Mouse (Mus musculus) layer of hippocampus, postnatal 10 days (tissue): ENCODE measurements around the gene Plekhg1. TPM values are rescaled to one million over a fixed set of nuclear protein-coding genes. Genes with fewer than 3 reads are reported as not detected.

Source experiments
- DNase-seq, 2 experiments: peaks; one replicate each; pipeline ENCODE4 v3.0.0; 2021; ENCODE audit warnings: low spot score in 2 of 2
- total RNA-seq, 2 experiments: library from RNA; stranded (reverse); gene quantifications; 2 replicates each; pipeline ENCODE4 v1.2.3; 2021

Gene Plekhg1
- total RNA-seq, 2 experiments from 2014 or later = 28.8 to 29.0 TPM

DNA sequence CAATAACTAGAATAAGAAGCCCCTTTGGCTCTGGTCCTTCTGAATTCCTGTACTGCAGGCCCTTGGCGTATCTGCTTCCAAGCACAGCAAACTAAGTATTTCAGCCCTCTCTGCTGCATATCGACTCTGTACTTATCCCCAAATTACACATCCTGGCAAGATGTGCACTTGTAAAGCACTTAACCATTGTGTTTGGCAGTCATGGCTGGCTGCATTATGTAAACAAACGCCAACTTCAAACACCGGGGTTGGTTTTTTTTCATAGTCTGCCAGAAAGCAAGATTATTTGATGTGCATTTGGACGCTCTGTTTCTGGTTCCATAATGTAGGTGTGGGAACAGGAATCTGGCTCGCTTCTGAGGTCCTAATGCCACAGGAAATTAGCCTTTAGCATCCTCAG is 83.7 kb downstream of the Plekhg1 start:
- no peak for DNase-seq

GRCm38 (mm10) chr10:3826043-3826442 is 85.9 kb downstream of the Plekhg1 start:
- no peak for DNase-seq

DNA sequence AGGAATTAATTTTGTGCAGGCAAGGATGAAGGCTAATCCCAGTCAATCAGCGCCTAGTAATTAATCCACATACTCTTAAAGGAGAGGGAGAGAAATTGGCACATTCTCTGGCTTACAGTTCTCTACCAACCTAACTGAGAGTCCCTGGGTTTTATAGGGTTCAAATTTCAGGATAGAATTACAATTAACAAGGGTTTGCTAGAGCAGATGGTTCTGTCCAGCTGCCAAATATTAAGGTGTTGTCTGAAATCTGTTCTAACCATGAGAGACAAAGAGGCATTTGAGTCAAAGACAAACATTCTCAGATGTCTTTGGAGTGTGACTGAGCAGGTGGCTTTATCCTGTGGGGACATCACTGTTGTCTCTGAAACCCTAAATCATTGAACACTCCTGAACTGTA is 87.2 kb downstream of the Plekhg1 start:
- DNase-seq = no peak

DNA sequence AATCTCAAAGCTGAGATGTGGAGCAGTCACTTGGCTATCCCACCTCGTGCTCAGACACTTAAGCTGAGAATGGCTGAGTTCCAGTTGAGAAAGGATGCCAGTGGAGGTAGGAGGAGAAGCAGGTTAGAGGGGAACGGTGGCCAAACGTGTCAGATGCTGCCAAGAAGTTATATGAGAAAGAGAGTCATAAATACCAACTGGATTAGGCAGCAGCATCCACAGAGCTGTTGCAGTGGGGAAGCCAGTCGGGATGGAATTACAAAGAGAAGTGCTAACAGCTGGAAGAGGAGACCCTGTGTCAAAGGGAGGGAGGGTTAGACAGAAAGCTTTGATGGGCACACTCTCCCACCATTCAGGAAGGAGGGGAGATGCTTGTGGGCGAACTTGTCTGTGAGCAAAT is 89.3 kb downstream of the Plekhg1 start:
- no peak for DNase-seq

DNA sequence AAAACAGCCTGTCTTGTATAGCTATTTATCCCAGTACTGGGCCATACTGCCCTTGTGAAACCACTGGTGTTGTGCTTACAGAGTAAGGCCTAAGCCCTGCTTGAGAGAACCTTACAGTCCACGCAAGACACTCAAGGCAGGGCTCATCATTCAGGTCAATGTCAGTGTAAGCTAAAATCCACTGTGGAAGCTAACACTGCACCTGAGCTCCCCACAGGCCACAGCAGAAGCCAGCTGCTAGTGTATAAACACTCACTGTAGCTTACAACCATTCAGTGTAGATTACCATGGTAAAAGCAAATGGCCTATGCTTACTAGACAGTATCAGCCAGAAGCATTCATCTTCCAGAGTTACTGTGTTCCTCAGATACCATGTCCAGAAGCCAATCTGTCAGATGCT is 90.5 kb downstream of the Plekhg1 start:
- no peak for DNase-seq

GRCm38 (mm10) chr10:3831597-3832351 is 91.6 kb downstream of the Plekhg1 start:
- no peak for DNase-seq

DNA sequence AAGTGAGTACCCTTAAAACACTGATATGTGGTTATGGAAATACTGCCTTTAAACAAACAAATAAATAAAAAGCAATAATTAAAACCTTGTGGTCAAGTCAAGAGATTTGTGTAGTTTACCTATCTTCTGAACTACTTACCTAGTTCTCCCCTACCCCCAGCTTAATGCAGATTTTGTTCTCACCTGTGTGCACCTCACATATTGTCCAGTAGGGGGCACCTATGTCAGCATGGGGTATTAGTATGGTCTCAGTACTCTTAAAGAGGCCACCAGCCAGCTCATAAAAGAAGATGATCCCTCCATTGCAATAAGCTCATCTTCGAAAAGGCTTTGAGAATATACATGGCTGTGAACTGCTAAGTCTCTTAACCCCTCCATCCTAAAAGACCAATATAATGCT is 93.9 kb downstream of the Plekhg1 start:
- no peak for DNase-seq

DNA sequence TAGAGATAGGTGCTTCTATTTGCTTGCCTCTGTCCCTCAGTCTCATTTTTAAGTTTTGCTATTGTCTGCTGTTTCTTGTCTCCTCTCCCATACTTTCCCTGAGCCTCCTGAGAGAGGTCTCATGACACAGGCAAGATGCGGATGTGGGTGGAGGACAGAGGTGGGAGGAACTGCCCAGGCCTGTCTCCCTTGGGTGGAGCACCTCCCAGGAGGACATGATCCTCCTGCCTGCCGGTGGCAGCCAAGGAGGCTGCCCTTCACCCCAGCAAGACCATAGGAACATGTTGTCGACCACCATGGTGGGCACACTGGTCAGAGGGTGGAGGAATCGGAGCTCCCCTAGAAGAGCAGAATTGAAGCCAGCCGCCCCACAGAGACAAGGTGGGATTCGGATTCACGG is 94.5 kb downstream of the Plekhg1 start:
- no peak for DNase-seq

GRCm38 (mm10) chr10:3835616-3836015 is 95.5 kb downstream of the Plekhg1 start:
- DNase-seq = no peak

GRCm38 (mm10) chr10:3839748-3840432 is 99.7 kb downstream of the Plekhg1 start:
- no peak for DNase-seq

DNA sequence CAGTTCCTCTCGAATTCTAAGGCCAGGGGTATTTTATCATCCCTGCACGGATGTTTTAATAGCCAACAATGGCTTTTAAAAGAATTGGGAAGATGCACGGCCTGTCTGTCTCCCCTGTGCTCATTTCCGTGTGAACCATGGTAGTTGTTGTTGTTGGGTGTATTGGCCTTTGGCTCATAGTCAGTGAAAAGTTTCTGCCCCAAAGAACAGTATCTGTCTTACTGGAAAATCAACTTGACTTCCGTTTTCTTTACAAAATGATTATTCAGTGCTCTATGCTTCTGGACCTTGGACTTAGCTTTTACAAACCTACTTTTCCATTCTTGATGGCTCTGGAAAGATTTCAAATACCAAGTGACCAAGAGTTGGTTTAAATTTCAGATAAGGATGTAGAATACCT is 104.3 kb downstream of the Plekhg1 start:
- no peak for DNase-seq

- no peak for DNase-seq
Observed at GRCm38 (mm10) chr10:3847021-3847420, 106.9 kb downstream of the Plekhg1 start.

DNA sequence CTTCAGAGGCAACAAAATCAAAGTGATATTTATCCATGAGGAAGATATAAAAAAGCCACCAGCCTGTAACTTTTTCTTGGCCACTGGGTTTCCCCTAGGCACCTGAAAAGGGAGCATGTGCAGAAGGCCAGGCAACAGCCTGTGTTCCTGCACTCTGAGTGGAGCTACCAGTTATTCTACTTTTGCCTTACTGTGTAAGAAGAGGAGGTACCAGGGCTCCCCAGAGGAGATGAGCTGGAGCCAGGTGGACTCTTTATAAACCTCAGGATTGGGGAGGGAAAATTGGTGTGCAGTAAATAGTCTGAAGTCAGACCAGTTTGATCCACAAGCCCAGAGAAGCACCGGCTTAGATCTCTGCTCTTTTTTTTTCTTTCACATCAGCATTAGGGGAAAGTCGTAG is 111.3 kb downstream of the Plekhg1 start:
- no peak for DNase-seq

GRCm38 (mm10) chr10:3852733-3853132 is 112.6 kb downstream of the Plekhg1 start:
- DNase-seq = no peak

DNA sequence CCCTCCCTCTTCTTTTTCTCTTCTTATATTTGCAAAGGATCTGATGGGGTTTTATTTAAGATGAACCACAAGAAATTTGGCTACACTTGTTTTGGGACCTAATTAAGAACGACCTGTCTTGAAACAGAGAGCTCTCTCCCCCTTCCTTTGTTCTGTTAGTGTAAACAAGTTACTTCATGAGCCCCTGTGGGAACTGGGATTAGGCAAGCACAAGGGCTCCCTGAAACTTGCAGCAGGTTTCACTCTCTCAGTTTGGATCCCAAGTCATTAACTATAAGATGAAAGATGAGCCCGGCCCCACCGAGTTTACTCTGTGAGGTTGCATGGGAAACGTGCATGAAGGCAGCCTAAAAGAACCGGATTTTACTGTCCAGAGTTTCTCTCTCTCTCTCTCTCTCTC is 117.7 kb downstream of the Plekhg1 start:
- DNase-seq = no peak

- no peak for DNase-seq
Observed at GRCm38 (mm10) chr10:3858437-3858836, 118.3 kb downstream of the Plekhg1 start.

DNA sequence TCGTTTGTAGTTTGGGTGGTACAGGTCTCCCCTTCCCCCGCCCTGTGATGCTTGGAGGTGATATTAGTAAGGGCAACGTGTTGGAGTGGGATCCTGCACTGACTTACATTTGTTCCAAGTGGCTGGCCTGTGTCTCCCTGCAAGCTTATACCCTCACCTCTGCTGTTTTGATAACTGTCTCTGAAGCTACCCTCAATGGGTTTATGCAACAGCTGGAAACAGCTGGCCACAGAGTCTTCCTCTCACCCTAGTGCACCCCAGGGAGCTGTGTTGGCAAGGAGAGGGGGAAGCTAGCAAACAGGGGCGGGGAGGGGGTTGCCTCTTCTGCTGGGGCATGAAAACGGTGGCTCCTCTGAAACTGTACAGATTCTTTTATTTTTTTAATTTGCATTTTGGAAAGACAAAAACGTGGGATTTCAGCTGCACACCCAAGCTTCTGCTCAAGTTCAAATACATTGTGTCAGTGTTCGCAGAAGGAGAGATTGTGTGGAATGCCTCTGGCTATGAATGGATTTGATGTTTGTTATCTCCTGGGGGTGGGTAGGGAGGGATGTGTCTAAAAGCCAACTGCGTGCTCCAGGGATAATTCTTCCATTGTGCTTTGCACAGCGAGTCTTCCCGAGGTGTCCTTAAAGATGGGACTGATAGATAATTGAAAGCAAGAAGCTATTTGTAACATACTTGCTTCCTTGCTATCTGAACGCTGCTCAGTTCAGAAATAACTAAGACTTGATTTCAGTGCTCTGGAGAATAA is 119.0 kb downstream of the Plekhg1 start:
- DNase-seq = no peak

- no peak for DNase-seq
Observed at GRCm38 (mm10) chr10:3863411-3864195, 123.4 kb downstream of the Plekhg1 start.

- DNase-seq = no peak
Observed at GRCm38 (mm10) chr10:3864196-3864540, 124.0 kb downstream of the Plekhg1 start.

DNA sequence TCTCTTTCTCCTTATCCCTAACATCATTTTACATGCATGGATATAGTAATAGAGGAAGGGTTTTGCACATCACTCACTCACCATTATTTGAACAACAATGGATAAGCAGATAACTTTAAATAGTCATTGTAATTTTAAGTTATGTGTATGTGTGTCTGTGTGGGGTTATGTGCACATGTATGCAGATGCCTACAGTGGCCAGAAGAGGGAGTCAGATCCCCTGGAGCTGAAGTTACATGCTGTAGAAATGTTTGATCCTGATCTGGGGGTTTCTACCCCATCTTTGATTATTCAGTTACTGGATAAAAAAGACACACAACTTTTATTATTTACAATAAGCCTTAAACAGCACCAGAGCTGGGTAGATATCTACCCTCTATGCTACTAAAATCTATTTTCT is 127.1 kb downstream of the Plekhg1 start:
- DNase-seq = no peak

- no peak for DNase-seq
Observed at GRCm38 (mm10) chr10:3870828-3871227, 130.7 kb downstream of the Plekhg1 start.

GRCm38 (mm10) chr10:3873467-3873866 is 133.3 kb downstream of the Plekhg1 start:
- DNase-seq = no peak
